Mouse (Mus musculus): ENCODE results near the gene Ndel1. TPM values are rescaled to one million over a fixed set of nuclear protein-coding genes. Genes with fewer than 3 reads are reported as not detected.

The Ndel1 gene
- polyA plus RNA-seq, 1 experiment from 2014 or later: 79.4 TPM

- H3K4me2 ChIP-seq (ENCODE audit: low read depth, low read length): no peak overlapping the region
- peaks cover 3% of the 10 kb centered on the region; the same call in 1 of the 2 replicates for H3K27me3 ChIP-seq (ENCODE audit: control insufficient read depth, insufficient read depth, low read length)
- H3K4me3 ChIP-seq (ENCODE audit: low read length): no peak overlapping the region
- no peak overlapping the region for H3K27ac ChIP-seq (ENCODE audit: low read length)
- WGBS: 78% methylated on average over 8 of the region's 8 CpGs
- no peaks in the 10 kb centered on the region for H3K9me3 ChIP-seq (replicated peaks; ENCODE audit: control insufficient read depth, low read length)
- no peak overlapping the region for H3K9ac ChIP-seq (ENCODE audit: low read length)
- no peak for ATAC-seq (replicated peaks; ENCODE audit: extremely low read depth, insufficient read depth, low FRiP score)
- H3K4me1 ChIP-seq (ENCODE audit: control insufficient read depth, insufficient read depth, low read length): peaks cover 19% of the 10 kb centered on the region
- H3K36me3 ChIP-seq (ENCODE audit: control insufficient read depth, insufficient read depth): peaks cover 34% of the 10 kb centered on the region
Observed at GRCm38 (mm10) chr11:68904375-68905137, 32.9 kb upstream of the Ndel1 start.

GRCm38 (mm10) chr11:68903775-68904174, 32.1 kb upstream of the Ndel1 start:
- H3K4me2 ChIP-seq (ENCODE audit: low read depth, low read length): no peak overlapping the region
- H3K27me3 ChIP-seq (ENCODE audit: control insufficient read depth, insufficient read depth, low read length): peaks cover 3% of the 10 kb centered on the region; the same call in 1 of the 2 replicates
- 96% methylated on average over 2 of the region's 2 CpGs for WGBS
- H3K36me3 ChIP-seq (ENCODE audit: control insufficient read depth, insufficient read depth): peaks cover 34% of the 10 kb centered on the region
- H3K27ac ChIP-seq (ENCODE audit: low read length): no peak overlapping the region
- no peak overlapping the region for H3K9ac ChIP-seq (ENCODE audit: low read length)
- no peaks in the 10 kb centered on the region for H3K9me3 ChIP-seq (replicated peaks; ENCODE audit: control insufficient read depth, low read length)
- no peak for ATAC-seq (replicated peaks; ENCODE audit: extremely low read depth, insufficient read depth, low FRiP score)
- no peak overlapping the region for H3K4me3 ChIP-seq (ENCODE audit: low read length)
- H3K4me1 ChIP-seq (ENCODE audit: control insufficient read depth, insufficient read depth, low read length): peaks cover 11% of the 10 kb centered on the region

- Histone ChIP-seq H3K9me3 (replicated peaks; ENCODE audit: control insufficient read depth, low read length) (no peaks in the 10 kb centered on the region), H3K4me3 (ENCODE audit: low read length) (peak overlapping the region; percentile 98), H3K27ac (ENCODE audit: low read length) (no peak overlapping the region), H3K9ac (ENCODE audit: low read length) (peak overlapping the region; percentile 94), H3K4me1 (ENCODE audit: control insufficient read depth, insufficient read depth, low read length) (peaks cover 9% of the 10 kb centered on the region), H3K4me2 (ENCODE audit: low read depth, low read length) (peak overlapping the region; percentile 79), H3K27me3 (ENCODE audit: control insufficient read depth, insufficient read depth, low read length) (peaks cover 3% of the 10 kb centered on the region; the same call in 1 of the 2 replicates), H3K36me3 (ENCODE audit: control insufficient read depth, insufficient read depth) (peaks cover 34% of the 10 kb centered on the region)
- WGBS: 74% methylated on average over 5 of the region's 5 CpGs
- no peak for ATAC-seq (replicated peaks; ENCODE audit: extremely low read depth, insufficient read depth, low FRiP score)
Observed at GRCm38 (mm10) chr11:68902823-68903222, 31.2 kb upstream of the Ndel1 start.

GRCm38 (mm10) chr11:68902367-68902766, 30.7 kb upstream of the Ndel1 start:
- Histone ChIP-seq H3K27me3 (ENCODE audit: control insufficient read depth, insufficient read depth, low read length) (peaks cover 3% of the 10 kb centered on the region; the same call in 1 of the 2 replicates), H3K36me3 (ENCODE audit: control insufficient read depth, insufficient read depth) (peaks cover 34% of the 10 kb centered on the region), H3K9me3 (replicated peaks; ENCODE audit: control insufficient read depth, low read length) (no peaks in the 10 kb centered on the region), H3K4me2 (ENCODE audit: low read depth, low read length) (peak overlapping the region; percentile 79), H3K27ac (ENCODE audit: low read length) (no peak overlapping the region), H3K4me3 (ENCODE audit: low read length) (peak overlapping the region; percentile 98), H3K9ac (ENCODE audit: low read length) (peak overlapping the region; percentile 94), H3K4me1 (ENCODE audit: control insufficient read depth, insufficient read depth, low read length) (peaks cover 9% of the 10 kb centered on the region)
- ATAC-seq (replicated peaks; ENCODE audit: extremely low read depth, insufficient read depth, low FRiP score): no peak
- 2% methylated on average over 11 of the region's 11 CpGs for WGBS

- H3K4me2 ChIP-seq (ENCODE audit: low read depth, low read length): peak overlapping the region; percentile 79
- H3K36me3 ChIP-seq (ENCODE audit: control insufficient read depth, insufficient read depth): peaks cover 34% of the 10 kb centered on the region
- 0% methylated on average over 10 of the region's 10 CpGs for WGBS
- H3K9ac ChIP-seq (ENCODE audit: low read length): peak overlapping the region; percentile 94
- H3K27me3 ChIP-seq (ENCODE audit: control insufficient read depth, insufficient read depth, low read length): peaks cover 3% of the 10 kb centered on the region; the same call in 1 of the 2 replicates
- H3K4me1 ChIP-seq (ENCODE audit: control insufficient read depth, insufficient read depth, low read length): peaks cover 9% of the 10 kb centered on the region
- peak overlapping the region; percentile 87 for H3K27ac ChIP-seq (ENCODE audit: low read length)
- H3K4me3 ChIP-seq (ENCODE audit: low read length): peak overlapping the region; percentile 98
- ATAC-seq (replicated peaks; ENCODE audit: extremely low read depth, insufficient read depth, low FRiP score): no peak
- H3K9me3 ChIP-seq (replicated peaks; ENCODE audit: control insufficient read depth, low read length): no peaks in the 10 kb centered on the region
Observed at GRCm38 (mm10) chr11:68902047-68902364, 30.3 kb upstream of the Ndel1 start.

- peak within 1 kb of the TSS; percentile 94 for H3K9ac ChIP-seq (ENCODE audit: low read length)
- H3K4me3 ChIP-seq (ENCODE audit: low read length): peak within 1 kb of the TSS; percentile 98
- H3K27ac ChIP-seq (ENCODE audit: low read length): peak within 1 kb of the TSS; percentile 87
- WGBS: under 1% methylated on average over 52 of the region's 52 CpGs
- no peaks in the 10 kb centered on the region for H3K9me3 ChIP-seq (replicated peaks; ENCODE audit: control insufficient read depth, low read length)
- H3K4me1 ChIP-seq (ENCODE audit: control insufficient read depth, insufficient read depth, low read length): peaks cover 9% of the 10 kb centered on the region
- peaks cover 34% of the 10 kb centered on the region for H3K36me3 ChIP-seq (ENCODE audit: control insufficient read depth, insufficient read depth)
- H3K27me3 ChIP-seq (ENCODE audit: control insufficient read depth, insufficient read depth, low read length): peaks cover 3% of the 10 kb centered on the region; the same call in 1 of the 2 replicates
- ATAC-seq (replicated peaks; ENCODE audit: extremely low read depth, insufficient read depth, low FRiP score): peak; percentile 82
- peak within 1 kb of the TSS; percentile 79 for H3K4me2 ChIP-seq (ENCODE audit: low read depth, low read length)
Observed at GRCm38 (mm10) chr11:68901351-68902046, 29.8 kb upstream of the Ndel1 start, which contains the start of gene Rpl26. TSS of gene Rpl26 (plus strand) at chr11:68901583.

- Histone ChIP-seq H3K9me3 (replicated peaks; ENCODE audit: control insufficient read depth, low read length) (no peaks in the 10 kb centered on the region), H3K9ac (ENCODE audit: low read length) (peak overlapping the region; percentile 70), H3K27ac (ENCODE audit: low read length) (no peak overlapping the region), H3K4me1 (ENCODE audit: control insufficient read depth, insufficient read depth, low read length) (peaks cover 9% of the 10 kb centered on the region), H3K36me3 (ENCODE audit: control insufficient read depth, insufficient read depth) (peaks cover 28% of the 10 kb centered on the region), H3K27me3 (ENCODE audit: control insufficient read depth, insufficient read depth, low read length) (peaks cover 3% of the 10 kb centered on the region; the same call in 1 of the 2 replicates), H3K4me2 (ENCODE audit: low read depth, low read length) (peak overlapping the region; percentile 79), H3K4me3 (ENCODE audit: low read length) (peak overlapping the region; percentile 98)
- ATAC-seq (replicated peaks; ENCODE audit: extremely low read depth, insufficient read depth, low FRiP score): no peak; the same call in 1 of the 2 replicates
- WGBS: 25% methylated on average over 31 of the region's 31 CpGs
Observed at GRCm38 (mm10) chr11:68900519-68901350, 29.1 kb upstream of the Ndel1 start.

GRCm38 (mm10) chr11:68899815-68900214, 28.2 kb upstream of the Ndel1 start:
- Histone ChIP-seq H3K36me3 (ENCODE audit: control insufficient read depth, insufficient read depth) (peaks cover 19% of the 10 kb centered on the region), H3K4me1 (ENCODE audit: control insufficient read depth, insufficient read depth, low read length) (peaks cover 9% of the 10 kb centered on the region), H3K27ac (ENCODE audit: low read length) (no peak overlapping the region), H3K27me3 (ENCODE audit: control insufficient read depth, insufficient read depth, low read length) (peaks cover 3% of the 10 kb centered on the region; the same call in 1 of the 2 replicates), H3K9ac (ENCODE audit: low read length) (no peak overlapping the region), H3K4me2 (ENCODE audit: low read depth, low read length) (no peak overlapping the region), H3K9me3 (replicated peaks; ENCODE audit: control insufficient read depth, low read length) (no peaks in the 10 kb centered on the region), H3K4me3 (ENCODE audit: low read length) (no peak overlapping the region)
- no peak for ATAC-seq (replicated peaks; ENCODE audit: extremely low read depth, insufficient read depth, low FRiP score)
- WGBS: 82% methylated on average over 8 of the region's 8 CpGs

Data from heart, embryonic 16.5 days (tissue).